Mouse (Mus musculus): Measurements from ENCODE around the gene Fam126a.

DNA sequence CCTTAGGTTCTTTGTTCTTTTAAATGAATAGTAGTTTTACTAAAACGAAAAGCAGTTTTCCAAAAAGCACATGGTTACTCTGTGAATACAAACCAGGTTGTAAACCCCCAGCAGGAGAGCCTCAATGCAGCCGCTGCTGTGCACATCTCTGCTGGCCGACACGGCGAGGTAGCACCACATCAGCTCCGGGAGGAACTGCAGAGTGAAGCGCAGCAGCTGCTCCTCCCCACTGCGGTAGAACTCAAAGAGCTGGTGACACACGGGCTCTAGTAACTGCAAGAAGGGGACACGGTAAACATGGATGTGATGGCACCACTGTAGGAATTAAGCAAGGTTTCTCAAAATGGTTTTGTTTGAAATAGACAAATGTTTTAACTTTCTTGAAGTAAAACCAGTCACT lies 42.7 kb downstream of the Fam126a start:
- TF ChIP-seq GATA1 (IDR thresholded peaks at IDR 0.05; ENCODE audit: borderline replicate concordance, low read length) (no peak), FLI1 (IDR thresholded peaks at IDR 0.05; ENCODE audit: low read length) (no peak)

Measured in megakaryocyte, embryonic 14.5 days (primary cell).